Mouse (Mus musculus) liver, embryonic 11.5 days (tissue): ENCODE data around the gene Mmp15. TPM values are rescaled to one million over a fixed set of nuclear protein-coding genes. Genes with fewer than 3 reads are reported as not detected.

Experiments
- polyA plus RNA-seq: library from polyadenylated mRNA; unstranded; fragments of >200 nt; fragmentation: Nextera tagmentation; extraction: Ambion mirVana; gene quantifications from 2 replicates; pipeline ENCODE4 v1.2.1, GENCODE M21; 2014

The Mmp15 gene
- polyA plus RNA-seq, 1 experiment from 2014 or later: 5.4 TPM

Other genes with a start within 250 kb of the Mmp15 start
- gene Kifc3, start 149.5 kb upstream of the Mmp15 start, polyA plus RNA-seq: 7.8 and 8.1 TPM in 2 replicates
- gene Cngb1, start 45.7 kb upstream of the Mmp15 start, polyA plus RNA-seq: 0.36 TPM in 1 of 2 replicates, not detected in the other
- gene Tepp, start 41.7 kb upstream of the Mmp15 start, polyA plus RNA-seq: not detected in 2 replicates
- 3.3 and 3.4 TPM in 2 replicates for gene Zfp319, start 20.3 kb upstream of the Mmp15 start, polyA plus RNA-seq
- gene Usb1, start 20.0 kb upstream of the Mmp15 start, polyA plus RNA-seq: 23.5 and 25.3 TPM in 2 replicates
- gene Cfap20, start 82.6 kb downstream of the Mmp15 start, polyA plus RNA-seq: 78.7 and 82.2 TPM in 2 replicates
- gene Csnk2a2, start 137.8 kb downstream of the Mmp15 start, polyA plus RNA-seq: 13.0 and 15.4 TPM in 2 replicates
- not detected in 2 replicates for gene Ccdc113, start 181.8 kb downstream of the Mmp15 start, polyA plus RNA-seq
- not detected in 2 replicates for gene Prss54, start 224.1 kb downstream of the Mmp15 start, polyA plus RNA-seq